Mouse (Mus musculus): ENCODE data around the gene Gpr39.

GRCm38 (mm10) chr1:125660151-125660550, 16.6 kb upstream of the Gpr39 start:
- TF ChIP-seq MAFK (IDR thresholded peaks at IDR 0.05; ENCODE audit: borderline replicate concordance, low read depth, low read length), result no peak
- no peak for TF ChIP-seq ZMIZ1 (IDR thresholded peaks at IDR 0.05; ENCODE audit: low read depth, low read length)
- no peak for TF ChIP-seq CTCF (IDR thresholded peaks at IDR 0.05 in 2 of 3, conservative IDR thresholded peaks at IDR 0.05 in 1 of 3; ENCODE audit: control insufficient read depth in 1 of 3, insufficient read depth in 1 of 3, low read depth in 2 of 3, low read length in 3 of 3, poor library complexity in 1 of 3, severe bottlenecking in 1 of 3)
- no peak for TF ChIP-seq POLR2A (IDR thresholded peaks at IDR 0.05; ENCODE audit: control insufficient read depth in 1 of 2, insufficient read depth in 1 of 2, low read depth in 1 of 2, low read length in 2 of 2, poor library complexity in 1 of 2)
- TF ChIP-seq ETS1 (IDR thresholded peaks at IDR 0.05; ENCODE audit: low read depth, low read length), result no peak
- no peak for TF ChIP-seq USF1 (IDR thresholded peaks at IDR 0.05; ENCODE audit: low read depth, low read length)
- TF ChIP-seq EP300 (IDR thresholded peaks at IDR 0.05; ENCODE audit: low read depth in 1 of 2, low read length in 2 of 2), result no peak
- TF ChIP-seq CHD2 (IDR thresholded peaks at IDR 0.05; ENCODE audit: low read length), result no peak
- TF ChIP-seq E2F4 (IDR thresholded peaks at IDR 0.05; ENCODE audit: borderline replicate concordance, low read depth, low read length), result no peak
- no peak for TF ChIP-seq TBP (IDR thresholded peaks at IDR 0.05; ENCODE audit: low read depth, low read length)
- TF ChIP-seq TCF12 (IDR thresholded peaks at IDR 0.05; ENCODE audit: low read depth, low read length), result no peak
- no peak for TF ChIP-seq MAX (IDR thresholded peaks at IDR 0.05; ENCODE audit: low read length)
- no peak for TF ChIP-seq GATA1 (IDR thresholded peaks at IDR 0.05; ENCODE audit: low read depth, low read length)

Measured in MEL (cell line).